Mouse (Mus musculus) kidney, adult 2 months (tissue): ENCODE results near the gene Disp1. TPM values are rescaled to one million over a fixed set of nuclear protein-coding genes. Genes with fewer than 3 reads are reported as not detected.

Experiments
- DNase-seq: peaks from one replicate; pipeline ENCODE4 v3.0.0; 2021
- H3K27ac ChIP-seq: fragments of 200-500 bp; 2 replicates; pipeline ENCODE4 v1.5.1; 2012; ENCODE audit warnings: low read depth, low read length, control low read depth, inconsistent platforms; ENCODE audit not compliant: insufficient read depth
- H3K27me3 ChIP-seq: fragments of 200-500 bp; replicated peaks from 2 replicates; pipeline ENCODE4 v1.6.1; 2012; ENCODE audit warnings: mild to moderate bottlenecking, moderate library complexity, low read length, inconsistent platforms; ENCODE audit not compliant: control insufficient read depth, insufficient read depth
- H3K36me3 ChIP-seq: fragments of 200-500 bp; 2 replicates; pipeline ENCODE4 v1.6.1; 2012; ENCODE audit warnings: mild to moderate bottlenecking, moderate library complexity, low read length, inconsistent platforms; ENCODE audit not compliant: control insufficient read depth, insufficient read depth
- H3K4me1 ChIP-seq: fragments of 200-500 bp; 2 replicates; pipeline ENCODE4 v1.6.1; 2011; ENCODE audit warnings: low read length; ENCODE audit not compliant: control insufficient read depth, insufficient read depth
- H3K4me3 ChIP-seq: fragments of 200-500 bp; 2 replicates; pipeline ENCODE4 v1.5.1; 2011; ENCODE audit warnings: mild to moderate bottlenecking, low read depth, low read length, control low read depth; ENCODE audit not compliant: insufficient read depth
- CTCF ChIP-seq: fragments of 200-500 bp; conservative IDR thresholded peaks from 2 replicates; pipeline ENCODE4 v1.5.1; 2011; ENCODE audit warnings: low read depth, mild to moderate bottlenecking, control low read depth, low read length, moderate library complexity, mixed read lengths; ENCODE audit not compliant: insufficient read depth, insufficient read length
- POLR2A ChIP-seq: fragments of 200-500 bp; IDR thresholded peaks from one replicate; pipeline ENCODE4 v1.6.1; 2011; ENCODE audit warnings: low read depth, low read length, control low read depth
- WGBS: fragments of 180-500 bp; shearing (Covaris S2); methylation state at CpG from one replicate; pipeline ENCODE4 v1.1.7; 2018; 5-methylcytosine and 5-hydroxymethylcytosine counted together
- polyA plus RNA-seq: library from polyadenylated mRNA; depleted of rRNA; stranded (reverse); fragments of >200 nt; gene quantifications from 2 replicates; pipeline ENCODE4 v1.2.3, GENCODE M21; 2012

Disp1 gene
- polyA plus RNA-seq, 1 experiment = 5.5 TPM

DNA sequence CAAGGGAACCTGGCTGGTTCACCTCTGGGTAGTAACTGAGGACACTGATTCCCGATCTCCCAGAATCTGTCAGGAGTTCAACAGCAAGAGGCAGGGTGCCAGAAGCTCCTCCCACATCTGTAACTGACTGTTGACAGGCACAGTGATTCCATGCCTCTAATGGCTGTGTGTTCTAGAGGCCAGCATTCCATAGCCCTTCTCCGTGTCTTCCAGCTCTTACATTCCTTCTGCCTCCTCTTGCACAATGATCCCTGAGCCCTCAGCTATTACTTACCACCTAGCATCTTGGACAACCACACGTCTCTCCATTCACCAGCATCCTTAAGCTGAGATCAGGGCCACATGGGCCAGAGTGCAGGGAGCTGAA is 165.1 kb downstream of the Disp1 start:
- H3K4me3 ChIP-seq = no peak overlapping the region
- no peaks in the 10 kb centered on the region for H3K27me3 ChIP-seq
- H3K4me1 ChIP-seq = no peaks in the 10 kb centered on the region
- no peaks in the 10 kb centered on the region for H3K36me3 ChIP-seq
- no peak for DNase-seq
- 24% methylated on average over 3 of the region's 3 CpGs for WGBS
- no peak overlapping the region for H3K27ac ChIP-seq
- no peak for TF ChIP-seq POLR2A
- TF ChIP-seq CTCF = no peak

DNA sequence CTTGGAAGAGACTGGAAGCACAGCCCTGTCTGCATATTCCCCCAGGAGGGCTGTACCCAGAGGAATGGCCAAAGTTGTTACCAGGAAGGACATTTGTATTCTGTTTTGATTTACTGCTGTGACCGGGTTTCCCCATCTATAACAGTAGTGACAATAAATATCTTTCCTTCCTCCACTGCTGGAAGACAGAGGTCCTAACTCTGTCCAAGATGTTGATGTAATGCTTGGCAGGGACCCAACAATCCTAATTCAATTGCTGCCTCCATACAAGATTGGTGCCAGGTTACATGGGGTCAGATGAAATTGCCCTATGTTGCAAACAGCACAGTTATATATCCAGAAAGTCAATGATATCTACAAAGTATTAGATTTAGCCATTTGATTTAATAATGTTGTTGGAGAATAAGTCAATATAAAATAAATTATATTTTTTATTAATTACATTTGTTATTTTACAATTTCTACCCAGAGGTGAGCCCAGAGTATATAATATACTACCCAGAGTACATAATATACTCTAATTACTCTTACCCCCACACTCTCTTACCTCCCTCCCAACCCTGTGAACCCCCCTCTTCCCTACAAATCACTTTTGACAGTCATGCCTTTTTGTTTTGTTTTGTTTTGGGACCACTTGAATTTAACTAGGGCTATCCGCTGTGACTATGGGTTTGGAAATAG is 165.6 kb downstream of the Disp1 start:
- Histone ChIP-seq H3K4me1 (no peaks in the 10 kb centered on the region), H3K36me3 (no peaks in the 10 kb centered on the region), H3K27ac (no peak overlapping the region), H3K4me3 (no peak overlapping the region), H3K27me3 (no peaks in the 10 kb centered on the region)
- peak; percentile 83 for DNase-seq
- 50% methylated on average over 2 of the region's 2 CpGs for WGBS
- TF ChIP-seq CTCF (no peak), POLR2A (no peak)

DNA sequence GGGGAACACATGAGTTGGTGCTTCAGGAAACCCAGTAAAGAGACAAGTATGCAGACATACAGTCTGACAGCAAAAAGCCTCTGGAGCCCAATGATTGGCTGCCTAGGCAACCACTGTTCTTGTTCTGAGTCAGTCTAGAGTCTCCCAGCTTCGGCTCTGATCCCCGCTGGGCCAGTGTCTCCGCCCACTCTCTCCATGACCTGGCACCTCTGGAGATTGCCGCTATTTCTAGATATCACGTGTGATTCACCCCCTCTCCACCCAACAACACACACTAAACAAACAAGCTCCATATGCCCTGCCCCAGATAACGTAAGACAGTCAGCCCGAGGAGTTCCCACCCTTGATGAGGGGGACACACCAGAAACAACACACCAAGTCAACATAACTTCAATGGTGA is 168.7 kb downstream of the Disp1 start:
- Histone ChIP-seq H3K27me3 (no peaks in the 10 kb centered on the region), H3K4me1 (peaks cover 4% of the 10 kb centered on the region), H3K4me3 (no peak overlapping the region), H3K27ac (no peak overlapping the region), H3K36me3 (no peaks in the 10 kb centered on the region)
- DNase-seq = no peak
- WGBS = 90% methylated on average over 7 of the region's 7 CpGs
- TF ChIP-seq POLR2A (no peak), CTCF (no peak)

DNA sequence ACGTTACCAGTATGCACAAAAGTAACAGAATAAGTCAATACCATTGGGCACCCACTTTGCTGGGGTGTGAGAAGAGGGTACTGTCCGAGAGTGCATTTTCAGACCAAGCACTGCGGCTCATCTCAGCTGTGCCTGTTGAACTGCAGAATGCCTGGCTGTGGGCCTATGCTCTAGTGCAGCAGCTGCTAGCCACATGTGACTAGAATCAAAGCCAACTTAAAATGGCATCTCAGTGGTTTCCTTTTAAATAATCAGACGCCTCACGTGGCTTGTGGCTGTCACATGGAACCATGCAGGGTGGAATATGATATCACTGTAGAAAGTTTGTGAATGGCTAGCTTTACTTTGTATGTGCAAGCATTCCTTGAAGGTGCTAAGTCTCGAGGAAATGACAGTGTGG is 172.0 kb downstream of the Disp1 start:
- no peak overlapping the region for H3K4me3 ChIP-seq
- H3K27me3 ChIP-seq = no peaks in the 10 kb centered on the region
- no peaks in the 10 kb centered on the region for H3K36me3 ChIP-seq
- no peak overlapping the region for H3K27ac ChIP-seq
- TF ChIP-seq POLR2A (no peak), CTCF (no peak)
- H3K4me1 ChIP-seq = peaks cover 16% of the 10 kb centered on the region
- no peak for DNase-seq
- WGBS = 90% methylated on average over 6 of the region's 6 CpGs

DNA sequence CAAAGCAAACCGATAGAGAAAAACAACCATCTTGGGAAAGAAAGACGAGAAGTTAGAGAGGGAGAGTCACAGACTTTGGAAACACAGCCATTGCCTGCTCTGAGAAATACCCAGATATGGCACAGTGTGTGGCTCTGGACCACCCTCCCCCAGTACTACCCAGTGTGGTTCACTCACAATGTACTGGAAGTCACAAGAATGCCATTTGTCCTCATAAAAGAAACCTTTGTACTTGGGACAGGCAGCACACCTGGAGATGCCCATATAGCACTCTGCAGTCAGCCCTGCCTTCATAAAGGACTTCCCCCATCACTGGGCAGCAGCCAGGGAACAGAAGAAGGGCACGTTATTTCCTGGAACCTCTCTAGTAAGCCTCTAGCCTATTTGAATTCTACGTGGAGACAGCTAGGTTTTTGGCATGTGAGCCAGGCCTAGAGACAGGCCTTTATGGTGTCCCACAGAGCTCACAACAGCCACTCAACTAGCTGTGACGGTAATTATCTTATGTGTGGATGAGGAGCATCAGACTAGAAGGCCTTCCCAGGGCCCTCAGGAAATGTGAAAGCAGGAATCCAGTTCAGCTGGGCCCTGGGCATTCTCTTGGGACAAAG is 173.3 kb downstream of the Disp1 start:
- no peak for DNase-seq
- no peaks in the 10 kb centered on the region for H3K27me3 ChIP-seq
- no peak overlapping the region for H3K27ac ChIP-seq
- WGBS = 45% methylated on average over 5 of the region's 5 CpGs
- no peaks in the 10 kb centered on the region for H3K36me3 ChIP-seq
- no peak for TF ChIP-seq CTCF
- TF ChIP-seq POLR2A = no peak
- no peak overlapping the region for H3K4me3 ChIP-seq
- H3K4me1 ChIP-seq = peaks cover 23% of the 10 kb centered on the region

DNA sequence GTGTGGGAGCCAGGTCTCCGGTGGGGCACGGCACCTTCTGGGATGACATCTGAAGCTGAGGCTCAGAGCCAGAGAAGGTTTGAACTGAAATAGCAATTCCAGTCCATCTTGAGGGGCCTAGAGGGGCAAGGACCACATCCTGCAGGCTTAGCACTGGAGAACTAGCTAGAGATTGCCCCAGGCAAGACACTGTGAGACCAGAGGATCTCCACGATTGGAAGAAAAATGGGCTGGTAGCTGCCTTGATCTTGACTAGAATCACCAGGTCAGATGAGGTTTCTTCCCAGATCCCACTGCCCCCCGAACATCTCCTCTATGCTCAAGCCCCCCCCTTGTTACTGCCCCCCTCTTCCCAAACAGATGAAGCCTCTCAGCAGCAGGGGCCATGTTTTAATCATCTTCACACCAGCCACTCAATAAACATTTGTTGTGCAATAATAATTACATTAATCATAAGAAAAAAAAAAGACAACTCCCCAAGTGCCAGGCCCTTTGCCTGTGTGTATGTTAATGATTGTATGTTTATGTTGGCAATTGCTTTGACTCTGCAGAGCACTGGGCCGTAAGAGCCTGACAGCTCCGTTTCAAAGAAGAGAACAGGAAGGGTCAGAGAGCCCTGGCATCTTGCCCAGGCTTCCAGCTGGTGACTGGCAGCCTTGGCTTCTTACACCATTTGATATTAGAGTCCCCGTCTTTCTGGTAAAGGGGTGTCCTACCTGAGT is 174.0 kb downstream of the Disp1 start:
- Histone ChIP-seq H3K27me3 (no peaks in the 10 kb centered on the region), H3K36me3 (no peaks in the 10 kb centered on the region), H3K4me3 (no peak overlapping the region), H3K4me1 (peaks cover 23% of the 10 kb centered on the region), H3K27ac (no peak overlapping the region)
- TF ChIP-seq POLR2A (no peak), CTCF (no peak)
- DNase-seq = peak; percentile 87
- WGBS = 27% methylated on average over 7 of the region's 7 CpGs

DNA sequence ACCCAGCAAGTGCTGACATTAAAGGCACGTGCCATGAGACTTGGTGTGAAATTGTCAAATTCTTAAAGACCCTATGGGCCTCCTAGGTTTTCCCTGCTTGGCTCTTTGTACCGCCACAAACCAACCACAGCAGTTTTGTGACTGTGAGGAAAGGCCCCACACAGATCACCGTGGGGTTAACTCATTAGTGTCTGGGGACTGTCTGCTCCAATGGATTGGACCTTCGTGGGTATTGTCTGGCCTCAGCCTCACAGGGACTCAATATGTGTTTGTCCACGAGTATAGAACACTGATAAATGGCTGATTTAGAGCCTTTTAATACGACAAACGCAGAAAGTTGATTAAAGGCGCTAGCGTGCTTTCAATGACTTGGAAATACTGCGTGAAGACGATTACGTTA is 175.2 kb downstream of the Disp1 start:
- Histone ChIP-seq H3K4me1 (peaks cover 23% of the 10 kb centered on the region), H3K4me3 (no peak overlapping the region), H3K27ac (no peak overlapping the region), H3K36me3 (no peaks in the 10 kb centered on the region), H3K27me3 (no peaks in the 10 kb centered on the region)
- TF ChIP-seq CTCF = no peak
- TF ChIP-seq POLR2A = no peak
- 52% methylated on average over 12 of the region's 12 CpGs for WGBS
- DNase-seq = no peak
